Comparison of ENCODE assay signal across 39 mouse cellular contexts in the genomic region with DNA sequence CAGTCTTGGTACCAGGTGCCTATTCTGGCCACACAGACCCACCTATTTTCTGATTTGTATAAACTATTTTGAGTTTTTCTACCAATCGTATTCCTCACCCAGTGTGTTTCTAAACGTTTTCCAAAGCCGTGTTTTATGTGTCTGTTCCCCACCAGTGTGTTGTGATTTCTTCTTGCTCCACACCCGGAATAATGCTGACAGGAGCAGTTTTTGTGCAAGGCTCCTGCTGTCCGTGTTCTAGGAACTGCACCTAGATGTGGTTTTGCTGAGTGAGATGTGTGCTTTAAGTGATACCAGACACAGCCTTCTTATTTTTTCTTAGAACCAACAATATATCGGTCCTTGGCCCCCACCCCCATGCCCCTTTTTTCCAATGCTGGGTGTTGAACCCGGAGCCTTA. TPM values are rescaled to one million over a fixed set of nuclear protein-coding genes. Genes with fewer than 3 reads are reported as not detected.
DNase-seq lines count a peak whose midpoint lies in the region; ATAC-seq and TF ChIP-seq lines count a peak whose summit lies in the region.
"Had no signal": no experiment of that assay in that cellular context is flagged by ENCODE, and none has a peak within 500 bp of the region (broad histone marks: within the 10 kb centered on the region; RNA-seq: fewer than 3 reads in every experiment).

No protein-coding gene starts in this region.

- no peak for TF ChIP-seq EP300 in liver, postnatal 0 days (IDR thresholded peaks at IDR 0.05; ENCODE audit: low read depth)

- no peak overlapping the region for H3K27ac ChIP-seq in heart, embryonic 11.5 days (ENCODE audit: low read depth, low read length)
- H3K27ac ChIP-seq in ES-E14 (ENCODE audit: insufficient read depth, low read depth, low read length, poor library complexity, severe bottlenecking) = no peak overlapping the region
- H3K27ac ChIP-seq in liver, embryonic 12.5 days = peak overlapping the region; percentile 95
- H3K27ac ChIP-seq in liver, postnatal 0 days (ENCODE audit: low read depth) = peak overlapping the region; percentile 82; the same call in 1 of the 2 replicates
- no peak overlapping the region for H3K27ac ChIP-seq in forebrain, postnatal 0 days (ENCODE audit: low read depth, low read length)
- H3K27ac ChIP-seq in limb, embryonic 10.5 days = no peak overlapping the region
- H3K27ac ChIP-seq: forebrain, embryonic 13.5 days; hindbrain, embryonic 12.5 days; kidney, embryonic 15.5 days; limb, embryonic 15.5 days had no signal

- peaks cover 14% of the 10 kb centered on the region for H3K36me3 ChIP-seq in heart, embryonic 11.5 days (ENCODE audit: control insufficient read depth, insufficient read depth, low read length)
- H3K36me3 ChIP-seq in ES-E14 (ENCODE audit: control insufficient read depth, insufficient read depth, low read length, poor library complexity, severe bottlenecking) = peaks cover 33% of the 10 kb centered on the region
- peaks cover 46% of the 10 kb centered on the region for H3K36me3 ChIP-seq in liver, embryonic 12.5 days
- peaks cover 32% of the 10 kb centered on the region for H3K36me3 ChIP-seq in liver, postnatal 0 days (replicated peaks; ENCODE audit: insufficient read depth, low read length)
- peaks cover 20% of the 10 kb centered on the region for H3K36me3 ChIP-seq in forebrain, postnatal 0 days (ENCODE audit: insufficient read depth)
- H3K36me3 ChIP-seq in limb, embryonic 10.5 days = peaks cover 66% of the 10 kb centered on the region

- no peak for TF ChIP-seq CTCF in liver, postnatal 0 days (IDR thresholded peaks at IDR 0.05; ENCODE audit: low read depth)
- no peak for TF ChIP-seq CTCF in forebrain, postnatal 0 days (IDR thresholded peaks at IDR 0.05; ENCODE audit: low read depth)

- in situ Hi-C loops in ES-E14 (cut with MboI; ENCODE audit: low sequenced_read_pairs in 2 of 2, unreplicated experiment in 2 of 2) = no loop called here

- H3K4me3 ChIP-seq in heart, embryonic 11.5 days (ENCODE audit: low read depth, low read length) = no peak overlapping the region
- H3K4me3 ChIP-seq in ES-E14 (ENCODE audit: insufficient read depth in 1 of 2, low read depth in 1 of 2, low read length in 2 of 2, poor library complexity in 1 of 2, severe bottlenecking in 1 of 2) = peak overlapping the region in 1 of 2 experiments; percentile 17; a peak in 1 of 4 replicates
- H3K4me3 ChIP-seq in liver, embryonic 12.5 days = no peak overlapping the region
- no peak overlapping the region for H3K4me3 ChIP-seq in liver, postnatal 0 days (ENCODE audit: low read depth, low read length)
- no peak overlapping the region for H3K4me3 ChIP-seq in forebrain, postnatal 0 days (ENCODE audit: low read depth, low read length)
- H3K4me3 ChIP-seq in limb, embryonic 10.5 days = no peak overlapping the region
- H3K4me3 ChIP-seq: erythroblast, embryonic 14.5 days; forebrain, embryonic 13.5 days; heart, embryonic 10.5 days; hindbrain, embryonic 12.5 days; kidney, embryonic 15.5 days; limb, embryonic 15.5 days had no signal

- no peak for ATAC-seq in heart, embryonic 11.5 days (replicated peaks; ENCODE audit: insufficient number of reproducible peaks, low FRiP score, low TSS enrichment)
- no peak for ATAC-seq in liver, embryonic 12.5 days
- no peak for ATAC-seq in liver, postnatal 0 days
- ATAC-seq in forebrain, postnatal 0 days = no peak
- ATAC-seq: forebrain, embryonic 13.5 days; inflammation-experienced regulatory T-cells, adult 6 months; midbrain, embryonic 16.5 days; Patski had no signal

- WGBS in heart, embryonic 11.5 days (ENCODE audit: insufficient replicate concordance) = 83% methylated on average over 7 of the region's 7 CpGs
- 63% methylated on average over 7 of the region's 7 CpGs for WGBS in liver, embryonic 12.5 days (ENCODE audit: insufficient replicate concordance)
- WGBS in liver, postnatal 0 days (ENCODE audit: insufficient replicate concordance) = 72% methylated on average over 7 of the region's 7 CpGs
- 84% methylated on average over 7 of the region's 7 CpGs for WGBS in forebrain, postnatal 0 days
- 91% methylated on average over 7 of the region's 7 CpGs for WGBS in limb, embryonic 10.5 days

- no peaks in the 10 kb centered on the region for H3K27me3 ChIP-seq in heart, embryonic 11.5 days (ENCODE audit: control insufficient read depth, insufficient read depth, low read length)
- H3K27me3 ChIP-seq in liver, embryonic 12.5 days (replicated peaks) = no peaks in the 10 kb centered on the region
- no peaks in the 10 kb centered on the region for H3K27me3 ChIP-seq in liver, postnatal 0 days (ENCODE audit: insufficient read depth, low read length)
- no peaks in the 10 kb centered on the region for H3K27me3 ChIP-seq in forebrain, postnatal 0 days (ENCODE audit: insufficient read depth, low read length)
- no peaks in the 10 kb centered on the region for H3K27me3 ChIP-seq in limb, embryonic 10.5 days (ENCODE audit: low read depth, poor library complexity, severe bottlenecking)
- H3K27me3 ChIP-seq: forebrain, embryonic 13.5 days; hindbrain, embryonic 12.5 days; kidney, embryonic 15.5 days; limb, embryonic 15.5 days; Patski had no signal

- H3K9me3 ChIP-seq in heart, embryonic 11.5 days (replicated peaks; ENCODE audit: control insufficient read depth, low read length) = no peaks in the 10 kb centered on the region
- H3K9me3 ChIP-seq in ES-E14 (ENCODE audit: control insufficient read depth, insufficient read depth, low read depth, low read length) = no peaks in the 10 kb centered on the region
- no peaks in the 10 kb centered on the region for H3K9me3 ChIP-seq in liver, embryonic 12.5 days (replicated peaks)
- no peaks in the 10 kb centered on the region for H3K9me3 ChIP-seq in liver, postnatal 0 days (ENCODE audit: low read length)
- no peaks in the 10 kb centered on the region for H3K9me3 ChIP-seq in forebrain, postnatal 0 days (ENCODE audit: low read length)
- no peaks in the 10 kb centered on the region for H3K9me3 ChIP-seq in limb, embryonic 10.5 days (replicated peaks)
- H3K9me3 ChIP-seq: forebrain, embryonic 13.5 days; heart, embryonic 10.5 days; hindbrain, embryonic 12.5 days; kidney, embryonic 15.5 days; limb, embryonic 15.5 days had no signal

- H3K4me1 ChIP-seq in heart, embryonic 11.5 days (ENCODE audit: control insufficient read depth, insufficient read depth, low read length) = peaks cover 23% of the 10 kb centered on the region; the same call in 1 of the 2 replicates
- peaks cover 9 to 26% of the 10 kb centered on the region in 2 experiments for H3K4me1 ChIP-seq in ES-E14 (ENCODE audit: control insufficient read depth in 2 of 2, insufficient read depth in 2 of 2, low read length in 2 of 2, poor library complexity in 1 of 2)
- peaks cover 79% of the 10 kb centered on the region for H3K4me1 ChIP-seq in liver, embryonic 12.5 days
- H3K4me1 ChIP-seq in liver, postnatal 0 days (ENCODE audit: insufficient read depth) = peaks cover 37% of the 10 kb centered on the region
- no peaks in the 10 kb centered on the region for H3K4me1 ChIP-seq in forebrain, postnatal 0 days (ENCODE audit: insufficient read depth)
- H3K4me1 ChIP-seq in limb, embryonic 10.5 days = peaks cover 16% of the 10 kb centered on the region

- H3K4me2 ChIP-seq in heart, embryonic 11.5 days = no peak overlapping the region
- peak overlapping the region; percentile 63; the same call in 1 of the 2 replicates for H3K4me2 ChIP-seq in liver, embryonic 12.5 days
- H3K4me2 ChIP-seq in liver, postnatal 0 days (ENCODE audit: low read depth, low read length) = no peak overlapping the region
- no peak overlapping the region for H3K4me2 ChIP-seq in forebrain, postnatal 0 days (ENCODE audit: low read depth)
- H3K4me2 ChIP-seq: forebrain, embryonic 13.5 days; hindbrain, embryonic 12.5 days; kidney, embryonic 15.5 days; limb, embryonic 15.5 days; midbrain, embryonic 11.5 days had no signal

- DNase-seq in heart, adult 11 months = peak; percentile 79
- no peak for DNase-seq in ES-E14 (ENCODE audit: low read depth, low spot score)
- DNase-seq in liver, postnatal 0 days = no peak
- no peak for DNase-seq in forebrain, postnatal 0 days
- DNase-seq in limb, embryonic 10.5 days (ENCODE audit: low spot score) = no peak
- DNase-seq: adrenal gland, postnatal 10 days; cerebellum, adult 11 months; cerebellum, adult 9-11 months; gastrocnemius, postnatal 14 days; heart, postnatal 36 days; kidney, adult 18-20 months; kidney, postnatal 25 days; left cerebral cortex, postnatal 4 days; lung, postnatal 36 days; right cerebral cortex, postnatal 4 days; thymus, adult 2 months; thymus, postnatal 4 days had no signal

- no peak overlapping the region for H3K9ac ChIP-seq in heart, embryonic 11.5 days (ENCODE audit: low read depth, low read length)
- H3K9ac ChIP-seq in ES-E14 (ENCODE audit: insufficient read depth, low read depth, low read length, poor library complexity, severe bottlenecking) = peak overlapping the region; percentile 26; the same call in 1 of the 2 replicates
- H3K9ac ChIP-seq in liver, embryonic 12.5 days = peak overlapping the region; percentile 50; the same call in 1 of the 2 replicates
- no peak overlapping the region for H3K9ac ChIP-seq in liver, postnatal 0 days (replicated peaks)
- no peak overlapping the region for H3K9ac ChIP-seq in forebrain, postnatal 0 days
- H3K9ac ChIP-seq: forebrain, embryonic 13.5 days; hindbrain, embryonic 12.5 days; kidney, embryonic 15.5 days; limb, embryonic 15.5 days had no signal

RNA-seq across cellular contexts. Expression of gene Trp53, which starts 3.8 kb away (rescaled TPM):
- 103 and 107 TPM in 2 replicates for polyA plus RNA-seq in heart, embryonic 11.5 days (2014; fragmentation: Nextera tagmentation; extraction: Ambion mirVana)
- 98.0 and 105 TPM in 2 replicates for total RNA-seq in ES-E14 (2012; rRNA removed)
- 110 TPM in 2 replicates for polyA plus RNA-seq in liver, embryonic 12.5 days (2016; fragmentation: Nextera tagmentation; extraction: Ambion mirVana)
- polyA plus RNA-seq in liver, postnatal 0 days (2015; fragmentation: Nextera tagmentation; extraction: Ambion mirVana) = 32.6 and 33.5 TPM in 2 replicates
- 40.1 and 43.1 TPM in 2 replicates for total RNA-seq in forebrain, postnatal 0 days (2014; rRNA removed)
- polyA plus RNA-seq in forebrain, postnatal 0 days (2015; fragmentation: Nextera tagmentation; extraction: Ambion mirVana) = 52.4 and 59.8 TPM in 2 replicates
- 243 and 267 TPM in 2 replicates for polyA plus RNA-seq in limb, embryonic 10.5 days (2016; fragmentation: Nextera tagmentation; extraction: Ambion mirVana)

RNA-seq across cellular contexts. Expression of gene Wrap53, which starts 4.0 kb away (rescaled TPM):
- 20.3 and 22.9 TPM in 2 replicates for polyA plus RNA-seq in heart, embryonic 11.5 days (2014; fragmentation: Nextera tagmentation; extraction: Ambion mirVana)
- total RNA-seq in ES-E14 (2012; rRNA removed) = 30.7 and 33.0 TPM in 2 replicates
- polyA plus RNA-seq in liver, embryonic 12.5 days (2016; fragmentation: Nextera tagmentation; extraction: Ambion mirVana) = 24.3 and 27.1 TPM in 2 replicates
- polyA plus RNA-seq in liver, postnatal 0 days (2015; fragmentation: Nextera tagmentation; extraction: Ambion mirVana) = 8.1 and 10.0 TPM in 2 replicates
- total RNA-seq in forebrain, postnatal 0 days (2014; rRNA removed) = 10.5 and 13.1 TPM in 2 replicates
- polyA plus RNA-seq in forebrain, postnatal 0 days (2015; fragmentation: Nextera tagmentation; extraction: Ambion mirVana) = 14.6 and 17.3 TPM in 2 replicates
- polyA plus RNA-seq in limb, embryonic 10.5 days (2016; fragmentation: Nextera tagmentation; extraction: Ambion mirVana) = 52.3 and 52.8 TPM in 2 replicates

RNA-seq across cellular contexts. Expression of gene Atp1b2, which starts 21.7 kb away (rescaled TPM):
- polyA plus RNA-seq in heart, embryonic 11.5 days (2014; fragmentation: Nextera tagmentation; extraction: Ambion mirVana) = 31.0 and 36.2 TPM in 2 replicates
- total RNA-seq in ES-E14 (2012; rRNA removed) = 12.1 and 13.1 TPM in 2 replicates
- polyA plus RNA-seq in liver, embryonic 12.5 days (2016; fragmentation: Nextera tagmentation; extraction: Ambion mirVana) = 38.3 and 39.8 TPM in 2 replicates
- polyA plus RNA-seq in liver, postnatal 0 days (2015; fragmentation: Nextera tagmentation; extraction: Ambion mirVana) = 4.0 and 5.3 TPM in 2 replicates
- total RNA-seq in forebrain, postnatal 0 days (2014; rRNA removed) = 38.9 and 74.0 TPM in 2 replicates
- 83.2 and 106 TPM in 2 replicates for polyA plus RNA-seq in forebrain, postnatal 0 days (2015; fragmentation: Nextera tagmentation; extraction: Ambion mirVana)
- 1.5 TPM in 2 replicates for polyA plus RNA-seq in limb, embryonic 10.5 days (2016; fragmentation: Nextera tagmentation; extraction: Ambion mirVana)
- total RNA-seq: neutrophil, adult 5-6 weeks had no signal

RNA-seq across cellular contexts. Expression of gene Efnb3, which starts 24.0 kb away (rescaled TPM):
- polyA plus RNA-seq in heart, embryonic 11.5 days (2014; fragmentation: Nextera tagmentation; extraction: Ambion mirVana) = 15.2 and 19.0 TPM in 2 replicates
- total RNA-seq in ES-E14 (2012; rRNA removed) = 3.1 and 3.2 TPM in 2 replicates
- 1.7 and 2.3 TPM in 2 replicates for polyA plus RNA-seq in liver, embryonic 12.5 days (2016; fragmentation: Nextera tagmentation; extraction: Ambion mirVana)
- polyA plus RNA-seq in liver, postnatal 0 days (2015; fragmentation: Nextera tagmentation; extraction: Ambion mirVana) = 0.19 and 0.20 TPM in 2 replicates
- total RNA-seq in forebrain, postnatal 0 days (2014; rRNA removed) = 137 and 184 TPM in 2 replicates
- polyA plus RNA-seq in forebrain, postnatal 0 days (2015; fragmentation: Nextera tagmentation; extraction: Ambion mirVana) = 149 and 171 TPM in 2 replicates
- polyA plus RNA-seq in limb, embryonic 10.5 days (2016; fragmentation: Nextera tagmentation; extraction: Ambion mirVana) = 44.2 and 55.2 TPM in 2 replicates
- total RNA-seq: granulocyte monocyte progenitor cell, adult 5-6 weeks had no signal

RNA-seq across cellular contexts. Expression of gene Shbg, which starts 33.7 kb away (rescaled TPM):
- polyA plus RNA-seq in heart, embryonic 11.5 days (2014; fragmentation: Nextera tagmentation; extraction: Ambion mirVana) = 1.5 TPM in 1 of 2 replicates, not detected in the other
- not detected in 2 replicates for total RNA-seq in ES-E14 (2012; rRNA removed)
- 33.0 and 34.9 TPM in 2 replicates for polyA plus RNA-seq in liver, embryonic 12.5 days (2016; fragmentation: Nextera tagmentation; extraction: Ambion mirVana)
- polyA plus RNA-seq in liver, postnatal 0 days (2015; fragmentation: Nextera tagmentation; extraction: Ambion mirVana) = 4.3 and 4.7 TPM in 2 replicates
- total RNA-seq in forebrain, postnatal 0 days (2014; rRNA removed) = not detected in 2 replicates
- polyA plus RNA-seq in forebrain, postnatal 0 days (2015; fragmentation: Nextera tagmentation; extraction: Ambion mirVana) = not detected in 2 replicates
- polyA plus RNA-seq in limb, embryonic 10.5 days (2016; fragmentation: Nextera tagmentation; extraction: Ambion mirVana) = not detected in 2 replicates
- total RNA-seq: common myeloid progenitor, adult 5-6 weeks; granulocyte monocyte progenitor cell, adult 5-6 weeks; heart, postnatal 36 days; layer of hippocampus, adult 18-20 months; layer of hippocampus, postnatal 25 days; left cerebral cortex, postnatal 4 days; megakaryocyte, adult 5-6 weeks; neutrophil, adult 5-6 weeks had no signal
- polyA plus RNA-seq: embryonic facial prominence, embryonic 14.5 days; forebrain, embryonic 13.5 days; hindbrain, embryonic 12.5 days; limb, embryonic 15.5 days; lung, embryonic 16.5 days; midbrain, embryonic 11.5 days; midbrain, embryonic 16.5 days; neural tube, embryonic 11.5 days; Patski; spleen, adult 2 months; thymus, adult 2 months had no signal

Comparison
In these comparisons a context has a peak if more than half of its experiments do, and no peak if none do; other contexts are left out.
1. H3K9ac ChIP-seq: peak in ES-E14 (single experiment) and liver, embryonic 12.5 days (single experiment); none in heart, embryonic 11.5 days (single experiment), liver, postnatal 0 days (single experiment) and forebrain, postnatal 0 days (single experiment).
2. H3K27ac ChIP-seq: peak in liver, embryonic 12.5 days (single experiment) and liver, postnatal 0 days (single experiment); none in heart, embryonic 11.5 days (single experiment), ES-E14 (single experiment), forebrain, postnatal 0 days (single experiment) and limb, embryonic 10.5 days (single experiment).